Mouse (Mus musculus) olfactory bulb, adult 2 months (tissue): Measurements from ENCODE around the gene Fam174b.

Experiments
- CTCF ChIP-seq: fragments of 200-500 bp; IDR thresholded peaks from 2 replicates; pipeline ENCODE4 v1.5.1; 2012; ENCODE audit warnings: low read depth, mild to moderate bottlenecking, low read length, moderate library complexity; ENCODE audit not compliant: insufficient read depth
- POLR2A ChIP-seq: fragments of 200-500 bp; IDR thresholded peaks from 2 replicates; pipeline ENCODE4 v1.6.1; 2012; ENCODE audit warnings: mild to moderate bottlenecking, low read depth, low read length, moderate library complexity; ENCODE audit not compliant: insufficient read depth

DNA sequence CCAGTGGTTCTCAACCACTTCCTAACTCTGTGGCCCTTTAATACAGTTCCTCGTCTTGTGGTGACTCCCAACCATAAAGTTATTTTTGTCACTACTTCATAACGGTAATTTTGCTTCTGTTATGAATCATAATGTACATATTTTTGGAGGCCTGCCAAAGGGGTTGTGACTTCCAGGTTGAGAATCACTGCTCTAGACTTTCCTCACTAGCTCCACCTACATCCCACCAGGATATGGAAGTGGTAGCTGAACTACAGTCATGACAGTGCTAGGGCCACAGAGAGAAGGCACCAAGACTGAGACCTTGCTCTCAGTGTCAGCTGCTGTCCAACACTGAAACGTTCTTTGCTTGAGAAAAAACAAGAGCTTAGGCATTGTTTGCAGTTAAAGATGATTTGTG, 43.0 kb upstream of the Fam174b start:
- TF ChIP-seq POLR2A: no peak
- TF ChIP-seq CTCF: no peak
